Mouse (Mus musculus) gastrocnemius, postnatal 25 days (tissue): ENCODE data around the gene Ubr4. TPM values are rescaled to one million over a fixed set of nuclear protein-coding genes. Genes with fewer than 3 reads are reported as not detected.
A peak's percentile ranks its signal among the peaks of the same experiment; 100 is the strongest.
"Not testable (repeated sequence)": the region's sequence is repeated elsewhere in the genome, so short reads cannot be mapped to it uniquely, and the experiment has no call there.

Experiments
- DNase-seq: peaks from one replicate; pipeline ENCODE4 v3.0.0; 2022
- total RNA-seq, 2 experiments: library from RNA; stranded (reverse); gene quantifications; 1 replicate in 1 of 2; 2 replicates in 1 of 2; pipeline ENCODE4 v1.2.3; 2021

Ubr4 gene
- total RNA-seq, 2 experiments from 2014 or later, result 79.0 to 90.6 TPM

DNA sequence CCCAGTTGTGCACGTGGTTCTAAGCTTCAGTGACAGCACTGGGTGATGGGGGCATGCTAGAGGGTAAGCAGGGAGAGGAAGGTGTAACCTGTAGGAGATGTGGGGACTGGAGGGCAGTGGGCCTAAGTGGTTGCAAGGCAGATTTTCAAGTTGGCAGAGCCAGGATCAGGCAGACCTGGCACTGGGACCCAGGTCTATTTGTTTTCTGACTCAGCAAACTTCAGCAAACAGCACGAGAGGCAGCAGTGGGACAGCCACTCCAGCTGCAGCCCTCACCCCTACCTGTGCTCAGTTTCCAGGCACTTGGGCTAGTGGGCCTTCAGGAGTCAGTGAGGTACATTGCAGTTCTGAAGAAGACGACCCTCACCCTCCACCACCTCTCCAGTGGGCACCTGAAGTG, 4.8 kb downstream of the Ubr4 start:
- no peak for DNase-seq

DNA sequence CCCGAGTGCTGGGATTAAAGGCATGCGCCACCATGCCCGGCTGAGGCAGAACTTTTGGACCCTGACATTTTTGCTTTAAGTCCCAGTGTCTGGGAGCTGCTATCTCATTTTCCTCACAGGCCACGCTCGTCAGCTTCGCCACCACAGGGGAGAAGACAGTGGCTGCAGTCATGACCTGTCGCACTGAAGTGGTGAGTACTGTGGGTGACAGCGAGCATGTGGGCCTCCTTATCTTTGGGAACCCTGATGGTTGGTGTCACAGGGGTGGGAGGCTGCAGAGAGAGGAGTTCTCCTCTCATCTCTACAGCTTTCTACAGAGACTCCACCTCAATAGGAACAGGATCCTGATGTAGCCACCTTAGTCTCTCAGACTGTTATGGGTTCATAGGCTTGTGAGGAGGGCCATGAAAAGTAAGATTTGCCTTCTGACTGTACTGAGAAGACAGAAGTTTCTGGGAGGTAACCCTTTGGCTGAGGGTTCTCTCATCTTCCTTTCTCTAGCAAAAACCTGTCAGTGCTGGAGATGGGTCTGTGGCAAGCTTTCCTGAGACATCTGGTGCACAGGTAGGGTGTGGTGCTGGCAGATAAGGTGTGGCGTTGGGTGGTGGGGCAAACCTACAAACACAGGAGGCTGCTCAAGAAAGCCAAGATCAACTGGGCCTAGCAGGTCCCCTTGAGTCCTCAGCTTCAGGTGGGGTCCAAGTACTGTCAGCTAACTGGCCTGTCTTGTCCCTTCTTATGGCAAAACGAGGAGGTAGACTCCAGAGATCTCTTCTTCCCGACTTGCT, 8.5 kb downstream of the Ubr4 start:
- no peak for DNase-seq

DNA sequence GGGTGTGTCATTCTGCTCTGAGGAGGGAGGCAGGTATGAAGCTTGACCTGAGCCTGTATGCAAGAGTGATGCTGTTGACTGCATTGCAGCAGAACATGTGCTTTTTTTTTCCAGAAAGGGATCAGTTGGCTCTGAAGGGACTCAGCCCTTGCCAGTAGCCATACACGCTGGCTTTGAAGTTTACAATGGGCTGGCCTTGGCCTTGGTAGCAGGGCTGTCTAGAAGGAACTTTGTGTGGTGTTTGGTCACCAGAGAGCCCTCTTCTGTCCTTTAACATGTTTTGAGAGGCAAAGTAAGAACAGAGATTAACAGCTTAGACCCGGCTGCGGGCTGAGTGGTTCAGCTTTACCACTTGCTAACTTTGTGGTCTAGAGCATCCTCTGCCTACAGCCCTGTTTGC, 14.9 kb downstream of the Ubr4 start:
- DNase-seq, result no peak

DNA sequence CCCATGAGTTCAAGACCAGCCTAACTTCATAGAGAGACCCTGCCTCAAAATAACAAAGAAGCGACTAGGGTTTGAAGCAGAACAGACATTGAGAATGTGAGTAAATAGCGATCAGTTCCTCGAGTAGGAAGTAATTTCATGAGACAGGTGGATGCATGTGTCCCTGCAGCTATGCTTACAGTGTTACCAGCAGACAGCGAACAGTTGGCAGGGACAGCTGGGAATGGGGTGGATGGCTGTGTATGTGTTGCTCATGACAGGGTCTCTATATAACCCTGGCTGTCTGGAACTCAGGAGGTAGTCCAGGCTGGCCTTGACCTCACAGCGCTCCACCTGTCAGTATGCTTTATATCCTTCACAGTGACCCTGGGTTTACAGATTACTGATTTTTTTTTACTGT, 15.6 kb downstream of the Ubr4 start:
- no peak for DNase-seq

DNA sequence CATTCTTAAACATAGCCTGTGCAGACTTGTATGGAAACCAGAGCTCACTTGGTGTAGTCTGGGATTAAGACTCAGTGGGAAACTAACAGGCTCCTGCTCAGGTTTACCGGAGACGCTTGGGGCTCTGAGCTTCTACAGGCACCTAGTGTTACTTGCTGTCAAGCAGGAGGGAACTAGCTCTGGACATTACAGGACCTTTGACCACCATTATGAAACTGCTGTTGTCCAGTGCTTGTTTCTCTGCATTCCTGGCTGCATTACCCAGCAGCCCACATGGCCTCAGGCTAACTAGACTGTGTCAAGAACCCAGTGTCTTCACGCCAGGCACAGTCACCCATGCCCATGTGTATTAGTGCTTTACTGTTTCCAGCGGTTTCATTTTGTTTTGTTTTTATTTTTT, 20.7 kb downstream of the Ubr4 start:
- DNase-seq, result no peak

DNA sequence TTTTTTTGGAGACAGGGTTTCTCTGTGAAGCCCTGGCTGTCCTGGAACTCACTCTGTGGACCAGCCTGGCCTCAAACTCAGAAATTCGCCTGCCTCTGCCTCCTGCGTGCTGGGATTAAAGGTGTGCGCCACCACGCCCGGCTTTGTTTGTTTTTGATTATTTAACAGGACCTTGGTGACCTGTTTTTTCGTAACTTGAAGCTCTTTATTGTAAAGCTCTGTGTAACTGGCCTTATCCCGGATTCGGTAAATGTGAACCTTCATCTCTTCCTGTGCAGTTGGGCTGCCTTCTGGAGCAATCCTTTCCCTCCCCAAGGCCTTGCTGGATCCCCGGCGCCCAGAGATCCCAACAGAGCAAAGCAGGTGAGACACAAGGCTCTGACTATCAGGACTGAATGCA, 21.1 kb downstream of the Ubr4 start:
- no peak for DNase-seq

DNA sequence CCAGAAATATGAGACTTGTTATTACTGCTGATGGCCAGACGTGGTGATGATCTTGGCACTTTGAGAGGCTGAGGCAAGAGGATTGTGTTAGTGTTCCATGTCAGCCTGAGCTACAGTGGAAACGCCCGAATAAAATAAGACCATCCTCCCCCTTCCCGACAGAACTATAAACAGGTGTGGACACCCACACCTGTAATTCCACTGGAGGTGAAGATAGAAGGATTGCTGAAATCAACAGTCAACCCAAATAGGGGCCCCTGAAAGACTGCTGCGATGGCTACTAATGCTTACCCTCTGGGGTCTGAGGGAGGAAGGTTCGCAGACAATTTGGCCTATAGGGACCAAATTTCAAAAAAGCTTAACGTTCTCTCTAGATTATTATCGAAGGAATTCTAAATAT, 27.3 kb downstream of the Ubr4 start:
- DNase-seq, result no peak

DNA sequence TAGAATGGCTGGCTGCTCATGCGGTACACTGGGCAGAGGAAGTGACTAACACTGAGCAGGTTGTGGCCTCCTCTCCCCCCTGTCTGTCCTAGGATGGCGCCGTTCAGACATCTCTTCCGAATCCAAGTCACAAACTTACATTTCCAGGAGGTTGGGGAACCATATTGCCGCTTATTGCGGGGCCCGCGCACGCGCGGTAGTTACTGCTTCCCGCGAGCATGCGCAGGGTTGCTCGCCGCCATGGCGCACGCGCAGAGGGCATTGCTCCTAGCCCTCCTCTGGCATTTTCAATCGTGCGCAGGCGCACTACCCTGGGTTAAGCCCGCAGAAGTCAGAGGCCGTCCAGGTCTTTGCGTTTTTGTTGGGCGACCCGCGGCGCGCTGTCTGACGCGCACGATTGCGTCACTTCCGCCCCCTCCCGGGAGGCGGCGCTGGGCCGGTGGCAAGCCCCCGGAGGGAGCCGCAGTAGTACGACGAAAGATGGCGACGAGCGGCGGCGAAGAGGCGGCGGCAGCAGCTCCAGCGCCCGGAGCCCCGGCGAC, 27.9 kb downstream of the Ubr4 start:
- peak; percentile 99 for DNase-seq

DNA sequence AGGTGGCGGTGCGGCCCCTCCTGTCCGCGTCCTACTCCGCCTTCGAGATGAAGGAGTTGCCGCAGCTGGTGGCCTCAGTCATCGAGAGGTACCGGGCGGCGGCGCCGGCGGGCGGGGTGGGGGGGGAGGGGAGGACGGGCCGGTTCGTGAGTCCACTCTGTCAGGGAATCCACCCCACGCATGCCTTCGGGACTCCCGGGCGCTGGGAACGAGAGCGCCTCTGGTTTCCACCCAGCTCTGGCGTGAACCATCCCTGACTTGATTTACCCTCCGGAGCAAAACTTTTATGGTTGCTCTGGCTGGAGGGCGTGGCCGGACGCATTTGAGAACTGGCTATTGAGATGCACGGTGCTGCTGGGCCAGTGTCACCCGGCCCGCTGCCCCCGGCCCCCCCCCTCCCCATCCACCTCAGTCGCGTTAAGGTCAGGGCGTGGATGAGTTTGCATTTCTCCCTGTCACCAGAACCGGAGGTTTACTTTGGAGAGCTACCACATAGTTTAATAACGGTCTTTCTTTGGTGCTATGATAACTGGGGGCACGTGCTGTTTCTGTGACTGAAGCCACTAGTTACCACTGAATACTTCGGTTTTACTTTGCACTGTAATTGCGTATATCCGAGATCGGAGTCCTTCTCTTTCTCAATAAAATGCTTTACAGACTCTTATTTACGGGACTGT, 28.5 kb downstream of the Ubr4 start:
- no peak for DNase-seq

DNA sequence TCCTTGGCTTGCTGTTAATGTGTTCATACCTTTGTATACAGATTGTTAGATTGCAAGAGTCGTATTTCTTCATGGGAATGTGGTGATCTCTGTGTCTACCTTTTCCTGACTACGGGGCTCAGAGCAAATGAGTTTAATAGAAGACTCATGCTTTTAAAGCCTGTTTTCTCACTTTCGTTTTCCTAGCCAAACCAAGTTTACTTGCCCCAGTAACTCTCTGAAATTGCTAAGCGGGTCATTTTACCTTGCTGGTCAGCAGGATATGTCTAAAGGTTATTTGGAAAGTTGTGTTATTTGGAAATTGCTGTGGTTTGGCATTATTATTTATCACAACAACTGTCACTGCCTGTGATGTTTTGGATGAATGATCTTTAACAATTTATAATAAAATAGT, 29.0 kb downstream of the Ubr4 start:
- no peak for DNase-seq

DNA sequence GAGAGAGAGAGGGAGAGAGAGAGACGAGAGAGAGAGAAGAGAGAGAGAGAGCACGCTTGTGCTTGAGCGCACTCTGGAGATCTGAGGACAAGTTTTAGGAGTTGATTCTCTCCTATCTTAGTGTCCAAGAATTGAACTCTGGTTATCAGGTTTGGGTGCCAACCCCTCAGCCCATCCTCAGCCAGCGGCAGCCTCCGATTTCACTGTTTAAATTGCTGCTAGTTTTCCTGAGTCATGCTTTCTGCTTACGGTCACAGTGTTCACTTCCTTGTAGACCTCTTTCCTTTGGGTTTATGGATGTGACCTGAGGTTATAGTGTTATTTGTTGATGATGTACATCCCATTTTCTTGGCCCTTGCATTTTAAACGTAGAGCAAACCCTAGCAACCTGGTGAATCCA, 29.8 kb downstream of the Ubr4 start:
- DNase-seq, result no peak

DNA sequence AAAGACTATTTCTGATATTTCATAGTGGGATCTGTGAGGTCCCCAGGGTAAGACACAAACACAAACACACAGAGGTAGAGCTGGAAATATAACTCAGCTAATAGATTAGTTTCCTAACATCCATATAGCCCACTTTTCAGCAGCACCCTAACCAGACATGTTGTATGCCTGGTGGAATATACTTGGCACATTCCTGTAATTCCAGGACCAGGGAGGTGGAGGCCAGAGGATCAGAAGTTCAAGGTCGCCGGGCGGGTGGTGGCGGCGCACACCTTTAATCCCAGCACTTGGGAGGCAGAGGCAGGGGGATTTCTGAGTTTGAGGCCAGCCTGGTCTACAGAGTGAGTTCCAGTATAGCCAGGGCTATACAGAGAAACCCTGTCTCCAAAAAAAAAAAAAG, 33.4 kb downstream of the Ubr4 start:
- DNase-seq, result not testable (repeated sequence)

DNA sequence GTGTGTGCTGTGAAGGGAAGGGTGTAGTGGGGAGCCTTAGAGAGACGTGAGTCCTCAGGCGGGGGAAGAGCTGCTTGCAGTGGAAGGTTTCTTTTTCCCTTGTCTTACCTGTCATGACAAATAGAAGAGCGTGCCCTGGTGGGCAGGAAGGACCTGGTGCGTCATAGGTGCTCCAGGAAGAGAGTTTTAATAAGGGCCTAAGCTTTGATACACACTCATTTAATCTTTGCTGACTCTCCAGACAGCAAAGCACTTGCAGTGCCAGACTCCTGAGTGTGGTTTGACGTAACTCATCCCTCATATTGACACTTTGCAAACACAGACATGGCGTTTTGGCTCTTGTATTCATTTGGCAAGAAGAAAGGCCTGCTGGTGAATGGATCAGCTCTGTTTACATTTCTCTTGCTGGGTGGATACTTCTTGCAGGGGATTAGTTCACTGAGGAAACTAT, 34.5 kb downstream of the Ubr4 start:
- DNase-seq, result no peak

DNA sequence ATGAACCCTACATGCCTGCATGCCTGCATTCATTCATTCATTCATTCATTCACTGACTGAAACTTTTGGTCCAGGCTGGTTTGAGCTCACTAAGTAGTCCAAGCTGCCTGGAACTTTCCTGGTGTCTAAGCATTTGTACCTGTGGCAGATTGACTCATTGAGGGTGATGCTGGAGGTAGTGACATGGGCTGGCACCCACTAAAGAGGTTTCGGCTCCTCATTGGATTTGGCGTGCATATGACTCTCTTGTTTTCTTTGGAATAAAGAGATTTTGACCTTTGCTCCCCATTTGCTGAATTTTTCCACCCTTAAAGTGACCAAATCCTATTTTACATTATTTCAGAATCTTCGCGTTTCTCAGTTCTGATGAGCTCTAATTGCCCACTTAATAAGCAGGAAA, 37.1 kb downstream of the Ubr4 start:
- no peak for DNase-seq

DNA sequence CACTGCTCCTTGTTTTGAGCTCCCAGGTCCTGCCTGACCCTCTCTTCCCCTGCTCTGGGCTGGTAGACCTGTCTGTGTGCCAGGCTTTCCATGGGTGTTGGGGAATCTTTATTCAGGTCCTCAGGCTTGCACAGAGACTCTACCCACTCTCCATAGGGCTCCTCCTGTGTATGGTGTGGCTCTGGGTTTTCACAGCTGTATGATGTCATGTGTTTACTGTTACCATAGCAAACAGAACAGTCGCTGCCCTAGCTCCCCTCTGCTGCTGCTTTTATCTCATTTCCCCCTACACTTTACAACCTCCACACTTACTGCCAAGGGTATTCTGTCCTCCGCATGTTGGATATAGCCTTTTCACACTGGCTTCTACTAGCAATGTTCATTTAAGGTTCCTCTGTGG, 43.0 kb downstream of the Ubr4 start:
- no peak for DNase-seq

DNA sequence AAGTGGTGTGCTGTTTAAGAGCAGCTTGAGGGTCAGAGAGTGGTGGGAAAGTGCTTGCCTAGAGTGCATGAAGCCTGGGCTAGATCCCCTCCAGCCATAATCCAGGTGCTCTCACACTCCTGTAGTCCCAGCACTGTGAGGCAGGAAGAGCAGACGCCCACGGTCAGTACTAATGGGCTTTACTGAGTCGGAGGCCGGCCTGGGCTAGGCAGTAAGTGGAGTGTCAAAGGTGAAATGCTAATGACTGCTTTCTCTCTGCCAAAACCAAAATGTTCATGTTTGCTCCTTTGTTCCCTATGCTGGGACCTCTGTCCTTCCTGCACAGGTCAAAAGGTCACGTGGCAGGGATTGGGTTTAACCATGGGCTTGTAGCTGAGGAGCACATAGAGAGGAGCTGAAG, 48.1 kb downstream of the Ubr4 start:
- DNase-seq, result no peak

DNA sequence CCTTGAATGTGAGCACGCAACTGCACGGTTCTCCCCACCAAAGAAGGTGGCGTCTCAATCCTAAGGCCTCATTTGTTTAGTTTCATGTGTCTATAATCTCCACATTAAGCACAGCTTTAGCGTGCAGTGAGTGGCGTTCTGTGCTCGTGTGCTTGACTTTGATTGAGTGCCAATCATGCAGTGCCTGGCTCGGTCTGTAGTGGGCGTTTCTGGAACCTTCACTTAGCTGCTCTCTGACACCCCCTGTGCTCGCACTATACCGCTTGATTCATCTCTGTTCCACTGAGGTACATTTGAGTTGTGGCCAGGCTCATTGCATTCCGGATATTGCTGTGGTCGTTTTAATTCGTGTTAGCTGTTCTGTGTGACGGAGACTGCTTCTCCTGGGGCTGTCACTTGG, 50.8 kb downstream of the Ubr4 start:
- no peak for DNase-seq

DNA sequence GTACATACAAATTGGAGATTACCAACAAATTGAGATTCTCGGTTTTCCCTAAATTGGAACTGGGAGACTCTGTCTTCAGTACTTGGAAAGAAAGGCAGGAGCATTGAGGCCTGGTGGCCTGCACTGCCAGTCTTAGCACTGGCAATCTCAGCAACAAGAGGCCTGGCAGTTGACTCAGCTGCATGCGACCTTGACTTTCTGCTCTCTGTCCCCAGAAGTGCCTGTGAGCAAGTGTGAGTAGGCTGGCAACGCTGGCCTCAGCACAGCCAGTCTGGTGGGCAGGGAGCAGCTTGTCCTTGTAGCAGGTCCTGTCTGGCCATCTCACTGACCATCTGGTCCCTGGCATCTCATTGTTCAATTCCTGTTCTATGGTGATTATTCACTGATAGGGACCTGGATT, 58.9 kb downstream of the Ubr4 start:
- DNase-seq, result no peak

DNA sequence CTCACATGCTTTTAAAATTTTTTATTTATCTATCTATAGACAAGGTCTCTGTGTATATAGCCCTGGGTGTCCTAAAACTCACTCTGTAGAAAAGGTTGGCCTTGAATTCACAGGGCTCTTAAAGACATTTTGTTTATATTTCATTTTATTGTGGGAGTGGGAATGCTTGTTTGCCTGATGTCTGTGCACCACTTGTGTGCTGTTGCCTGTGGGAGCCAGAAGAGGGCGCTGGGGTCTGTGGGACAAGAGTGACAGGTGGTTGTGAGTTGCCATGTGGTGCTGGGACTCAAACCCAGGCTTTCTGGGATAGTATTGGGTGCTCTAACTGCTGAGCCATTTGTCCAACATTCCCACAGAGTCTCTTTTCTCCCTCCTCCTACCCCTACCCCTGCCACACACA, 65.5 kb downstream of the Ubr4 start:
- DNase-seq, result no peak

DNA sequence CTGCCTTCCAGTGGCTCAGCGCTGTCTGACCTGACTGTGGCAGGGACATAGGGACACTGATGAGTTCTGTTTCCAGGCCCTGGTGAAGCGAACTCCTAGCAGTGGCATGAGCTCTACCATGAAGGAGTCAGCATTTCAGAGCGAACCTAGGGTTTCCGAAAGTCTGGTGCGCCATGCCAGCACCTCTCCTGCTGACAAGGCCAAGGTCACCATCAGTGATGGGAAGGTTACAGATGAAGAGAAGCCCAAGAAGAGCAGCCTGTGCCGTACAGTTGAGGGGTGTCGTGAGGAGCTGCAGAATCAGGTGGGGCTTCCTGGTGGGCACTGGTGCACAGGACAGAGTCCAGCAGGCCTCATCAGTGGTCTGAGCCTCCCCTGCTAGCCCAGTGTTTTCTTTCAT, 69.2 kb downstream of the Ubr4 start:
- DNase-seq, result no peak

DNA sequence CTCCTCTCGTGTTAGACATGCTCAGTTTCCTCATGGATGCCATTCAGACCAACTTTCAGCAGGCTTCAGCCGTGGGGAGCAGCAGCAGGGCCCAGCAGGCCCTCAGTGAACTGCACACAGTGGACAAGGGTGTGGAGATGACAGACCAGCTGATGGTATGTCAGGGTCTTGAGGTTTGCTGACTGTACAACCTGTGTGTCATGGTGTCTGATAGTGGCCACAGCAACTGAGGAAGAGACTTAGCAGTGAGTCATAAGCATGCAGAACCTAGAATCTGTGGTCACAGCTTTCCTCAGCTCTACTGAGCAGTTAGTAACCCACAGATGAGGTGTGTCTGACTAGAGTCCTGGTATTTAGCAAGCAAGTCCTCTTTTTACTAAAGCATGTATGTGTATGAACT, 70.0 kb downstream of the Ubr4 start:
- DNase-seq, result no peak

DNA sequence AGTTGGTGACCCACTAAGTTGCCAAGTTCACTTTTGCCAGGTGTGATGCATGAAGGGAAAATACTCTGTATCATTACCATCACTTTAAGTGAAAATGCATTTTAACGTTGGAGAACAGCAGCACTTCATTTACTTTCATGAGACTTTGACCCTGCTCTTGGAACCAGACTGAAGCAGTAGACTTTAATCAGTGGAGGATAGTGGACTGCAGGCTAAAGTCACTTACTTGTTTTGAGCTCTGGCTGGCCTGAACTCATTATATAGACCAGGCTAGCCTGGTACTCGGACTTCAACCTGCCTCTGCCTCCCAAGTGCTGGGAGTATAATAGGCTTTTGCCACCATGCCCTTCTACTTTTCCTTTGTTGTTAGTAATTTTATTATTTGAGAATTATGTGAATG, 70.9 kb downstream of the Ubr4 start:
- no peak for DNase-seq

DNA sequence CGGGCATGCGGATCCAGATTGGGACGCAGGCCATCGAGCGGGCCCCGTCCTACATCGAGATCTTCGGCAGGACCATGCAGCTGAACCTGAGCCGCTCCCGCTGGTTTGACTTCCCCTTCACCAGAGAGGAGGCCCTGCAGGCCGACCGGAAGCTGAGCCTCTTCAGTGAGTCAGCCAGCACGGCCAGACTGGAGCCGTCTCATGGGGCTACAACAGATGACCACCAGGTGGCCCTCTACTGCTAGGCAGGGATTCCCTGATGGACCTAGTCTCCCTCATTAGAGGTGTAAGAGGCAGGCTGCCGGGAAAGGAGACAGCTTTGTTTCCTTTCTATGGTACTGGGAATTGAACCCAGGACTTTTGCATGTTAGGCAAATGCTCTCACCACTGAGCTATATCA, 77.8 kb downstream of the Ubr4 start:
- peak; percentile 61 for DNase-seq

DNA sequence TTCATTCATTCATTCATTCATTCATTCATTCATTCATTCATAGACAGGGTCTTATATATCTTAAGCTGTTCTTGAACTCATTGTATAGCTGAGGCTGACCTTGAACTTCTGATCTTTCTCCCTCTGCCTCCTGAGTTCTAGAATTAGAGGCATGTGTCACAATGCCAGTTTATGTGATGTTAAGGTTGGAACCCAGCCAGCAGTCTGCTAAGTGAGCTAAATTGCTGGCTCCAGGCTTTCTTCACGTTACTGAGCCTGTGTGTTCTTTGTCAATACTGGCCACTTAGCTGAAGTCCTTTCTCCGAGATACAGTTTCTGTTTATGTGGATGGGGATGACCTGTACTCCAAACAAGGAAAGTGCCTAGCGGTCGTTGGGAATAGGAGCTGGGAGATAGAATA, 78.5 kb downstream of the Ubr4 start:
- DNase-seq, result no peak
